ENCODE assay signal across 20 mouse cellular contexts in the genomic region with DNA sequence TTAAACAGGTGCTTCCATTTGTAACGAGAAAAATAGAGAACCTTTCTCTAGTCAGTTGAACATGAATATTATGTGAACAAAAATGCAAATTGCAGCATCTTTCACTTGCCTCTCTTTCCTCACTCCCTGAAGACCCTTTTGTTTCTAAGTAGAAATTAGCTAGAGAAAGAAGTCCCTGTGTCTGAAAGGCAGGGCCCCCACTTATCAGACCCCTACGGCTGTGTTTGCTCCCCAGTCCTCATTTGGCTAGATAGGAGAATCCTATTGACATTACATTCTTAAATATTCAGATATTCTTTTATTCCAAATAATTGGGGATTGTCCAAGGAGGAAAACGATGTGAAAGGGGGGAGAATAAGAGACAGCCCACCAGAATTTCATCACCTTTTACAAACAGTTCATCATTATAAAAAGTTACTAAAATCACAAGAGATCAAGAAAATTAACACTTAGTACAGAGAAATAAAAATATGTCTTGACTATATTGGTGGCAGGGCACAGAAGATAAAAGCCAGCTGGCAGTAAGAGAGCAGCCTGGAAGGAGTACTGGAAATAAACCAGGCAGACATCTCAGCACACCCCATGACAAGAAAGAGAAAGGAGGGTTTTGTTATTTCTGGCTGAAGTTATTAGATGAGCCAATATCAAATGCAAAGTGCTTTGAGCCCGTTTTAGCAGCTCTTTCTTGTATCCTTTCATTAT.
DNase-seq lines count a peak whose midpoint lies in the region; ATAC-seq lines count a peak whose summit lies in the region.
"Had no signal": no experiment of that assay in that cellular context is flagged by ENCODE, and none has a peak within 500 bp of the region (broad histone marks: within the 10 kb centered on the region; RNA-seq: fewer than 3 reads in every experiment).

No protein-coding gene starts in this region.

- WGBS in forebrain, embryonic 13.5 days, result 40% methylated on average over 4 of the region's 4 CpGs
- WGBS in forebrain, embryonic 11.5 days, result 67% methylated on average over 4 of the region's 4 CpGs
- 54% methylated on average over 4 of the region's 4 CpGs for WGBS in midbrain, embryonic 14.5 days
- 44% methylated on average over 4 of the region's 4 CpGs for WGBS in midbrain, embryonic 16.5 days

- no peak overlapping the region; the same call in 1 of the 2 replicates for H3K27ac ChIP-seq in forebrain, embryonic 13.5 days
- no peak overlapping the region for H3K27ac ChIP-seq in forebrain, embryonic 11.5 days (ENCODE audit: low read depth, low read length)
- H3K27ac ChIP-seq in midbrain, embryonic 14.5 days (replicated peaks; ENCODE audit: low read depth, low read length), result no peak overlapping the region
- H3K27ac ChIP-seq in midbrain, embryonic 16.5 days (ENCODE audit: low read length), result no peak overlapping the region
- H3K27ac ChIP-seq: embryonic facial prominence, embryonic 12.5 days; gastrocnemius, adult 2 months; hindbrain, postnatal 0 days; limb, embryonic 15.5 days had no signal

- DNase-seq in forebrain, embryonic 11.5 days (ENCODE audit: low spot score), result no peak
- DNase-seq in midbrain, embryonic 14.5 days, result peak; percentile 29
- DNase-seq in lung, postnatal 14 days, result peak; percentile 7
- no peak for DNase-seq in adrenal gland, postnatal 14 days
- no peak for DNase-seq in urinary bladder, adult 2 months (ENCODE audit: low spot score)
- DNase-seq: adrenal gland, adult 8-10 months; cerebellum, adult 8-10 months; gastrocnemius, adult 2 months; heart, postnatal 36 days; kidney, adult 18-20 months; kidney, postnatal 10 days; thymus, adult 2 months had no signal

- H3K36me3 ChIP-seq in forebrain, embryonic 13.5 days (ENCODE audit: poor library complexity, severe bottlenecking), result no peaks in the 10 kb centered on the region
- no peaks in the 10 kb centered on the region for H3K36me3 ChIP-seq in forebrain, embryonic 11.5 days (ENCODE audit: control insufficient read depth, insufficient read depth, low read length)
- H3K36me3 ChIP-seq in midbrain, embryonic 14.5 days (ENCODE audit: control insufficient read depth, insufficient read depth, low read length), result no peaks in the 10 kb centered on the region
- no peaks in the 10 kb centered on the region for H3K36me3 ChIP-seq in midbrain, embryonic 16.5 days (ENCODE audit: control insufficient read depth, insufficient read depth, low read length)
- H3K36me3 ChIP-seq: embryonic facial prominence, embryonic 12.5 days; heart, embryonic 12.5 days; limb, embryonic 15.5 days had no signal

- no peaks in the 10 kb centered on the region for H3K27me3 ChIP-seq in forebrain, embryonic 13.5 days
- H3K27me3 ChIP-seq in forebrain, embryonic 11.5 days (ENCODE audit: control insufficient read depth, insufficient read depth, low read length), result no peaks in the 10 kb centered on the region
- H3K27me3 ChIP-seq in midbrain, embryonic 14.5 days (ENCODE audit: control insufficient read depth, insufficient read depth, low read length), result no peaks in the 10 kb centered on the region
- no peaks in the 10 kb centered on the region for H3K27me3 ChIP-seq in midbrain, embryonic 16.5 days (ENCODE audit: control insufficient read depth, insufficient read depth, low read depth, low read length)
- H3K27me3 ChIP-seq: embryonic facial prominence, embryonic 12.5 days; heart, embryonic 12.5 days; limb, embryonic 15.5 days had no signal

- no peaks in the 10 kb centered on the region for H3K9me3 ChIP-seq in forebrain, embryonic 13.5 days (replicated peaks)
- no peaks in the 10 kb centered on the region for H3K9me3 ChIP-seq in forebrain, embryonic 11.5 days (ENCODE audit: control insufficient read depth, low read length)
- H3K9me3 ChIP-seq in midbrain, embryonic 14.5 days (ENCODE audit: control insufficient read depth, low read length), result no peaks in the 10 kb centered on the region
- H3K9me3 ChIP-seq in midbrain, embryonic 16.5 days (replicated peaks; ENCODE audit: control insufficient read depth, low read length, poor library complexity, severe bottlenecking), result no peaks in the 10 kb centered on the region
- H3K9me3 ChIP-seq: embryonic facial prominence, embryonic 12.5 days; heart, embryonic 12.5 days; limb, embryonic 15.5 days had no signal

- H3K9ac ChIP-seq in forebrain, embryonic 13.5 days, result no peak overlapping the region
- H3K9ac ChIP-seq in forebrain, embryonic 11.5 days (ENCODE audit: low read length), result no peak overlapping the region
- no peak overlapping the region for H3K9ac ChIP-seq in midbrain, embryonic 14.5 days (replicated peaks; ENCODE audit: low read length)
- no peak overlapping the region for H3K9ac ChIP-seq in midbrain, embryonic 16.5 days (ENCODE audit: low read depth, low read length)
- H3K9ac ChIP-seq: embryonic facial prominence, embryonic 12.5 days; heart, embryonic 12.5 days; limb, embryonic 15.5 days had no signal

- H3K4me3 ChIP-seq in forebrain, embryonic 13.5 days, result no peak overlapping the region
- H3K4me3 ChIP-seq in forebrain, embryonic 11.5 days (ENCODE audit: low read depth, low read length), result no peak overlapping the region
- H3K4me3 ChIP-seq in midbrain, embryonic 14.5 days (replicated peaks; ENCODE audit: low read depth, low read length), result no peak overlapping the region
- no peak overlapping the region for H3K4me3 ChIP-seq in midbrain, embryonic 16.5 days (ENCODE audit: low read depth, low read length)
- H3K4me3 ChIP-seq: embryonic facial prominence, embryonic 12.5 days; gastrocnemius, adult 2 months; heart, embryonic 12.5 days; limb, embryonic 15.5 days had no signal

- peak; percentile 79 for ATAC-seq in forebrain, embryonic 13.5 days
- ATAC-seq in forebrain, embryonic 11.5 days (replicated peaks; ENCODE audit: low FRiP score), result no peak
- no peak for ATAC-seq in midbrain, embryonic 14.5 days (ENCODE audit: low FRiP score, low TSS enrichment)
- no peak for ATAC-seq in midbrain, embryonic 16.5 days
- ATAC-seq in monocyte, adult 5-6 weeks (replicated peaks; ENCODE audit: insufficient number of reproducible peaks, low FRiP score, low TSS enrichment, poor library complexity, severe bottlenecking), result no peak
- ATAC-seq: hindbrain, postnatal 0 days had no signal

- no peak overlapping the region for H3K4me2 ChIP-seq in forebrain, embryonic 13.5 days
- H3K4me2 ChIP-seq in forebrain, embryonic 11.5 days (ENCODE audit: low read depth, low read length, severe bottlenecking), result no peak overlapping the region
- no peak overlapping the region for H3K4me2 ChIP-seq in midbrain, embryonic 14.5 days (ENCODE audit: low read length)
- no peak overlapping the region for H3K4me2 ChIP-seq in midbrain, embryonic 16.5 days (ENCODE audit: low read length)
- H3K4me2 ChIP-seq: embryonic facial prominence, embryonic 12.5 days; heart, embryonic 12.5 days; limb, embryonic 15.5 days; midbrain, embryonic 11.5 days had no signal

- H3K4me1 ChIP-seq in forebrain, embryonic 13.5 days, result peaks cover 16% of the 10 kb centered on the region
- H3K4me1 ChIP-seq in forebrain, embryonic 11.5 days (replicated peaks; ENCODE audit: control insufficient read depth, insufficient read depth, low read length), result 0 out of 2 replicates have a peak, but pooled peaks cover 1% of the 10 kb centered on the region
- H3K4me1 ChIP-seq in midbrain, embryonic 14.5 days (ENCODE audit: control insufficient read depth, insufficient read depth, low read length), result no peaks in the 10 kb centered on the region
- H3K4me1 ChIP-seq in midbrain, embryonic 16.5 days (ENCODE audit: control insufficient read depth, insufficient read depth, low read length), result no peaks in the 10 kb centered on the region; the same call in 1 of the 2 replicates
- H3K4me1 ChIP-seq: embryonic facial prominence, embryonic 12.5 days; limb, embryonic 15.5 days had no signal

Comparison
In these comparisons a context has a peak if more than half of its experiments do, and no peak if none do; other contexts are left out.
1. DNase-seq: peak in midbrain, embryonic 14.5 days (single experiment) and lung, postnatal 14 days (single experiment); none in forebrain, embryonic 11.5 days (single experiment), adrenal gland, postnatal 14 days (single experiment) and urinary bladder, adult 2 months (single experiment).